Mouse (Mus musculus) liver, adult 2 months (tissue): Measurements from ENCODE around the gene Dctpp1.

Experiments used
- CTCF ChIP-seq: fragments of 200-500 bp; IDR thresholded peaks from 2 replicates; pipeline ENCODE4 v1.5.1; 2011; ENCODE audit warnings: low read depth, low read length, control low read depth
- POLR2A ChIP-seq: fragments of 200-500 bp; IDR thresholded peaks from 2 replicates; pipeline ENCODE4 v1.6.1; 2011; ENCODE audit warnings: low read length, control low read depth; ENCODE audit not compliant: insufficient read depth; ENCODE audit errors: extremely low read depth

DNA sequence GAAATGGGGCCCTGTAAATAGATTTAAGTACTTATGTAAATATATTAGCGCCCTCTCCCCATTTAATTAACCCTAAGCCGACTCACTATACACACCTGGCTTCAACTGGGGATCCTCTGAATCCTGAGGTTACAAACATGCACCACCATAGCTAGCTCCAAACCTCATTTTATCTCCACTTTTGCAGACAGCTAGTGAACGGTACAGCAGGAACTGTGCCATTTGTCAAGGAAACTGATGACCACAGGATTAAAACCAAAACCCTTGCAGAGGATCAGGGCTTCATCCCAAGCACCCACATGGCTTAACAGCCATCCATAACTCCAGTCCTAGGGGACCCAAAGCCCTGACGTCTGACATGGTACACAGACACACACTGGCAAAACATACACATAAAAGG is 5.5 kb downstream of the Dctpp1 start:
- no peak for TF ChIP-seq POLR2A
- no peak for TF ChIP-seq CTCF
